Mouse (Mus musculus): ENCODE results near the gene Glud1. TPM values are rescaled to one million over a fixed set of nuclear protein-coding genes. Genes with fewer than 3 reads are reported as not detected.

Gene Glud1
- total and polyA plus RNA-seq, 2 experiments from 2014 or later: 114 to 192 TPM

GRCm38 (mm10) chr14:34382921-34383704, 72.6 kb downstream of the Glud1 start:
- Histone ChIP-seq H3K9ac (replicated peaks; ENCODE audit: low read length, poor library complexity, severe bottlenecking) (no peak overlapping the region), H3K9me3 (ENCODE audit: low read length) (no peaks in the 10 kb centered on the region), H3K27ac (ENCODE audit: low read depth, low read length) (no peak overlapping the region), H3K27me3 (ENCODE audit: insufficient read depth, low read length) (no peaks in the 10 kb centered on the region), H3K4me3 (ENCODE audit: low read depth, low read length) (no peak overlapping the region), H3K36me3 (ENCODE audit: insufficient read depth, low read length) (no peaks in the 10 kb centered on the region), H3K4me1 (ENCODE audit: insufficient read depth, low read length) (no peaks in the 10 kb centered on the region), H3K4me2 (ENCODE audit: low read depth, low read length, poor library complexity, severe bottlenecking) (no peak overlapping the region)
- no peak for TF ChIP-seq CTCF (IDR thresholded peaks at IDR 0.05)
- WGBS: 89% methylated on average over 7 of the region's 9 CpGs
- no peak for ATAC-seq (ENCODE audit: low FRiP score)
- no peak for DNase-seq (ENCODE audit: low spot score)

GRCm38 (mm10) chr14:34393295-34393694, 82.8 kb downstream of the Glud1 start:
- DNase-seq (ENCODE audit: low spot score): no peak
- Histone ChIP-seq H3K4me2 (ENCODE audit: low read depth, low read length, poor library complexity, severe bottlenecking) (no peak overlapping the region), H3K4me1 (ENCODE audit: insufficient read depth, low read length) (no peaks in the 10 kb centered on the region), H3K4me3 (ENCODE audit: low read depth, low read length) (no peak overlapping the region), H3K27me3 (ENCODE audit: insufficient read depth, low read length) (no peaks in the 10 kb centered on the region), H3K36me3 (ENCODE audit: insufficient read depth, low read length) (no peaks in the 10 kb centered on the region), H3K9me3 (ENCODE audit: low read length) (no peaks in the 10 kb centered on the region), H3K9ac (replicated peaks; ENCODE audit: low read length, poor library complexity, severe bottlenecking) (no peak overlapping the region), H3K27ac (ENCODE audit: low read depth, low read length) (no peak overlapping the region)
- TF ChIP-seq CTCF (IDR thresholded peaks at IDR 0.05): no peak
- ATAC-seq (ENCODE audit: low FRiP score): no peak
- WGBS: 21% methylated on average over 4 of the region's 4 CpGs

Other genes with a start within 250 kb of the Glud1 start
- gene Anxa8, start 224.7 kb upstream of the Glud1 start, total RNA-seq (2014; rRNA removed): 0.24 and 0.93 TPM in 2 replicates
- 0.73 and 0.77 TPM in 2 replicates for gene Anxa8, start 224.7 kb upstream of the Glud1 start, polyA plus RNA-seq (2015; fragmentation: Nextera tagmentation; extraction: Ambion mirVana)
- not detected in 2 replicates for gene A630023A22Rik, start 208.0 kb upstream of the Glud1 start, total RNA-seq (2014; rRNA removed)
- gene A630023A22Rik, start 208.0 kb upstream of the Glud1 start, polyA plus RNA-seq (2015; fragmentation: Nextera tagmentation; extraction: Ambion mirVana): not detected in 2 replicates
- gene Npy4r, start 158.2 kb upstream of the Glud1 start, total RNA-seq (2014; rRNA removed): 0.09 and 0.33 TPM in 2 replicates
- gene Npy4r, start 158.2 kb upstream of the Glud1 start, polyA plus RNA-seq (2015; fragmentation: Nextera tagmentation; extraction: Ambion mirVana): 0.10 and 0.21 TPM in 2 replicates
- gene Gprin2, start 109.1 kb upstream of the Glud1 start, total RNA-seq (2014; rRNA removed): 44.6 and 49.3 TPM in 2 replicates
- 7.2 and 7.7 TPM in 2 replicates for gene Gprin2, start 109.1 kb upstream of the Glud1 start, polyA plus RNA-seq (2015; fragmentation: Nextera tagmentation; extraction: Ambion mirVana)
- gene Syt15, start 91.1 kb upstream of the Glud1 start, total RNA-seq (2014; rRNA removed): 2.1 and 2.6 TPM in 2 replicates
- gene Syt15, start 91.1 kb upstream of the Glud1 start, polyA plus RNA-seq (2015; fragmentation: Nextera tagmentation; extraction: Ambion mirVana): 0.80 and 0.96 TPM in 2 replicates
- gene Shld2, start 234 bp upstream of the Glud1 start, total RNA-seq (2014; rRNA removed): 6.4 and 8.2 TPM in 2 replicates
- 6.9 and 8.5 TPM in 2 replicates for gene Shld2, start 234 bp upstream of the Glud1 start, polyA plus RNA-seq (2015; fragmentation: Nextera tagmentation; extraction: Ambion mirVana)
- not detected in 2 replicates for gene Fam25c, start 44.7 kb downstream of the Glud1 start, total RNA-seq (2014; rRNA removed)
- gene Fam25c, start 44.7 kb downstream of the Glud1 start, polyA plus RNA-seq (2015; fragmentation: Nextera tagmentation; extraction: Ambion mirVana): not detected in 2 replicates
- gene Sncg, start 64.1 kb downstream of the Glud1 start, total RNA-seq (2014; rRNA removed): 14.3 and 22.3 TPM in 2 replicates
- 26.1 and 36.8 TPM in 2 replicates for gene Sncg, start 64.1 kb downstream of the Glud1 start, polyA plus RNA-seq (2015; fragmentation: Nextera tagmentation; extraction: Ambion mirVana)
- gene Mmrn2, start 64.7 kb downstream of the Glud1 start, total RNA-seq (2014; rRNA removed): 2.9 TPM in 2 replicates
- gene Mmrn2, start 64.7 kb downstream of the Glud1 start, polyA plus RNA-seq (2015; fragmentation: Nextera tagmentation; extraction: Ambion mirVana): 2.1 and 2.6 TPM in 2 replicates
- 42.5 and 50.8 TPM in 2 replicates for gene Bmpr1a, start 192.6 kb downstream of the Glud1 start, total RNA-seq (2014; rRNA removed)
- gene Bmpr1a, start 192.6 kb downstream of the Glud1 start, polyA plus RNA-seq (2015; fragmentation: Nextera tagmentation; extraction: Ambion mirVana): 13.9 and 14.0 TPM in 2 replicates
- not detected in 2 replicates for gene 9230112D13Rik, start 212.1 kb downstream of the Glud1 start, total RNA-seq (2014; rRNA removed)
- not detected in 2 replicates for gene 9230112D13Rik, start 212.1 kb downstream of the Glud1 start, polyA plus RNA-seq (2015; fragmentation: Nextera tagmentation; extraction: Ambion mirVana)